Mouse (Mus musculus) myocyte (in vitro differentiated cells): ENCODE results near the gene Bbs10. TPM values are rescaled to one million over a fixed set of nuclear protein-coding genes. Genes with fewer than 3 reads are reported as not detected.

Experiments
- H3K27me3 ChIP-seq: one replicate; pipeline ENCODE4 v1.6.1; 2011; ENCODE audit not compliant: control insufficient read depth, insufficient read depth, insufficient read length
- H3K36me3 ChIP-seq: one replicate; pipeline ENCODE4 v1.6.1; 2011; ENCODE audit not compliant: control insufficient read depth, insufficient read depth
- H3K4me2 ChIP-seq: one replicate; pipeline ENCODE4 v1.6.1; 2011; ENCODE audit warnings: low read depth, control low read depth
- H3K4me3 ChIP-seq: one replicate; pipeline ENCODE4 v1.5.1; 2011; ENCODE audit warnings: mild to moderate bottlenecking, control low read depth, moderate library complexity
- H3K79me2 ChIP-seq: one replicate; pipeline ENCODE4 v1.6.1; 2011; ENCODE audit not compliant: control insufficient read depth, insufficient read depth
- H3ac ChIP-seq: one replicate; pipeline ENCODE4 v1.6.1; 2011; ENCODE audit not compliant: control insufficient read depth, insufficient read length
- CEBPB ChIP-seq: IDR thresholded peaks from 2 replicates; pipeline ENCODE4 v1.6.1; 2011; ENCODE audit warnings: mild to moderate bottlenecking, moderate library complexity; ENCODE audit not compliant: poor library complexity, insufficient read depth, severe bottlenecking
- E2F4 ChIP-seq: IDR thresholded peaks from one replicate; pipeline ENCODE4 v1.6.1; 2011; ENCODE audit warnings: mild to moderate bottlenecking, control low read depth, moderate library complexity; ENCODE audit not compliant: insufficient read depth
- MAX ChIP-seq: IDR thresholded peaks from one replicate; pipeline ENCODE4 v1.6.1; 2011; ENCODE audit warnings: low read depth, mild to moderate bottlenecking, control low read depth
- MYOD1 ChIP-seq, 3 experiments: IDR thresholded peaks; one replicate each; pipeline ENCODE4 v1.6.1; 2011; ENCODE audit warnings: control low read depth in 2 of 3, low read depth in 2 of 3, mild to moderate bottlenecking in 2 of 3, moderate library complexity in 1 of 3; ENCODE audit not compliant: insufficient read length in 2 of 3, control insufficient read depth in 1 of 3
- MYOG ChIP-seq, 3 experiments: IDR thresholded peaks; one replicate each; pipeline ENCODE4 v1.6.1; 2011; ENCODE audit warnings: control low read depth in 2 of 3, low read depth in 2 of 3, mild to moderate bottlenecking in 2 of 3; ENCODE audit not compliant: insufficient read length in 2 of 3, control insufficient read depth in 1 of 3, insufficient read depth in 1 of 3
- POLR2A ChIP-seq: IDR thresholded peaks from one replicate; pipeline ENCODE4 v1.6.1; 2011; ENCODE audit warnings: low read depth, mild to moderate bottlenecking, control low read depth, moderate library complexity; ENCODE audit not compliant: insufficient read length
- POLR2AphosphoS2 ChIP-seq: IDR thresholded peaks from one replicate; pipeline ENCODE4 v1.6.1; 2011; ENCODE audit warnings: low read depth, control low read depth; ENCODE audit not compliant: insufficient read length
- REST ChIP-seq: IDR thresholded peaks from one replicate; pipeline ENCODE4 v1.6.1; 2011; ENCODE audit warnings: mild to moderate bottlenecking, control low read depth, moderate library complexity; ENCODE audit not compliant: insufficient read depth, insufficient read length
- SRF ChIP-seq: IDR thresholded peaks from one replicate; pipeline ENCODE4 v1.6.1; 2011; ENCODE audit warnings: low read depth; ENCODE audit not compliant: control insufficient read depth, insufficient read length
- TCF12 ChIP-seq: IDR thresholded peaks from one replicate; pipeline ENCODE4 v1.6.1; 2011; ENCODE audit warnings: mild to moderate bottlenecking, control low read depth; ENCODE audit not compliant: poor library complexity, insufficient read depth, severe bottlenecking
- TCF3 ChIP-seq: IDR thresholded peaks from one replicate; pipeline ENCODE4 v1.6.1; 2011; ENCODE audit warnings: low read depth, control low read depth; ENCODE audit not compliant: insufficient read length
- USF1 ChIP-seq: IDR thresholded peaks from one replicate; pipeline ENCODE4 v1.6.1; 2011; ENCODE audit warnings: low read depth, mild to moderate bottlenecking, control low read depth, moderate library complexity
- polyA plus RNA-seq: library from polyadenylated mRNA; unstranded; fragments of >200 nt; fragmentation: generic; extraction: Trizol; gene quantifications from one replicate; pipeline ENCODE4 v1.2.1, GENCODE M21; 2012; ENCODE audit warnings: missing spikeins

The Bbs10 gene
- polyA plus RNA-seq, 1 experiment, result 1.7 TPM

DNA sequence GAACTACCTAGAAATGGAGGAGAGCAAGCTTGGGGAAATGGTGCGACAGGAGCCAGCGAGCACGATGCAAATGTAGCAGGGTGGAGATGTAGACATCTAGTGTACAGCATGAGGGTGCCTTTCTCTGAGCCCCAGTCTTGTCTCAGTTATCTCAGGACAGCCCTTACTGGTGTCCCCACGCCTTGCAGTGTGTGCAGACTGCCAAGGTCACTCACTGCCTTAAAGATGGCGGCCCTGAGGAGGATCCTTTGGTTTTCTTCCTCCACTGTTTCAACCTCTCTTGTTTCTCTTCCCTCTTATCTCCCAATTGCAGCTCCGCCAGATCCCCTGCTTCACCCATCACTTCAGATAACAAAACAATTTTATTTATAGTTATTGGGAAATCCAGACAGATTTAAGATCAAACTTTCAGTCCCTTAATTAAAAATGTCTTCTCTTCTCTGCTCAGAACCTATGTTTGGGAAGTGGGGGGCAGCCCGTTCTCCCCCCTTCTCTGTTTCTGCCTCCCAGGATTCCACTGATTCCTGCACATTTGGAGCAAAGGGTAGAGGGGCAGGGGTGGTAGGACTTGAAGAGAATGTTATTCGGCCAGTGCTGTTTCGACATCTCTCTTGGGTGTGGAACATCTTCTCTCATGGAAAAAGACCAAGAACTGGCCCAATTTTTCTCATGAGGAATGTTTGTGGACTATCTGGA is 20.5 kb downstream of the Bbs10 start:
- no peak for TF ChIP-seq CEBPB
- TF ChIP-seq USF1, result no peak
- no peak for TF ChIP-seq SRF
- TF ChIP-seq MAX, result no peak
- TF ChIP-seq MYOG (IDR thresholded peaks at IDR 0.05; ENCODE audit: control insufficient read depth in 1 of 3, insufficient read depth in 1 of 3, insufficient read length in 2 of 3, low read depth in 2 of 3), result no peak
- no peak for TF ChIP-seq REST
- no peak for TF ChIP-seq TCF12
- no peak for TF ChIP-seq POLR2A
- TF ChIP-seq E2F4, result no peak
- no peak for TF ChIP-seq POLR2AphosphoS2
- TF ChIP-seq TCF3, result no peak
- no peak for TF ChIP-seq MYOD1 (IDR thresholded peaks at IDR 0.05; ENCODE audit: control insufficient read depth in 1 of 3, insufficient read length in 2 of 3, low read depth in 2 of 3)
- no peak overlapping the region for H3ac ChIP-seq
- H3K4me3 ChIP-seq, result no peak overlapping the region

GRCm38 (mm10) chr10:111320579-111320978 is 22.1 kb downstream of the Bbs10 start:
- no peak overlapping the region for H3K4me2 ChIP-seq
- no peak overlapping the region for H3ac ChIP-seq
- no peak overlapping the region for H3K4me3 ChIP-seq
- H3K36me3 ChIP-seq, result no peaks in the 10 kb centered on the region
- H3K79me2 ChIP-seq, result no peaks in the 10 kb centered on the region
- H3K27me3 ChIP-seq, result no peaks in the 10 kb centered on the region
- no peak for TF ChIP-seq POLR2A
- no peak for TF ChIP-seq MAX
- TF ChIP-seq POLR2AphosphoS2, result no peak
- no peak for TF ChIP-seq E2F4
- no peak for TF ChIP-seq TCF3
- TF ChIP-seq SRF, result no peak
- no peak for TF ChIP-seq TCF12
- TF ChIP-seq MYOG (IDR thresholded peaks at IDR 0.05; ENCODE audit: control insufficient read depth in 1 of 3, insufficient read depth in 1 of 3, insufficient read length in 2 of 3, low read depth in 2 of 3), result no peak
- no peak for TF ChIP-seq REST
- TF ChIP-seq MYOD1 (IDR thresholded peaks at IDR 0.05; ENCODE audit: control insufficient read depth in 1 of 3, insufficient read length in 2 of 3, low read depth in 2 of 3), result no peak
- TF ChIP-seq USF1, result no peak
- no peak for TF ChIP-seq CEBPB

More for the DNA sequence above, 20.5 kb downstream of the Bbs10 start:
- Histone ChIP-seq H3K4me2 (no peak overlapping the region), H3K79me2 (no peaks in the 10 kb centered on the region), H3K36me3 (no peaks in the 10 kb centered on the region), H3K27me3 (no peaks in the 10 kb centered on the region)

DNA sequence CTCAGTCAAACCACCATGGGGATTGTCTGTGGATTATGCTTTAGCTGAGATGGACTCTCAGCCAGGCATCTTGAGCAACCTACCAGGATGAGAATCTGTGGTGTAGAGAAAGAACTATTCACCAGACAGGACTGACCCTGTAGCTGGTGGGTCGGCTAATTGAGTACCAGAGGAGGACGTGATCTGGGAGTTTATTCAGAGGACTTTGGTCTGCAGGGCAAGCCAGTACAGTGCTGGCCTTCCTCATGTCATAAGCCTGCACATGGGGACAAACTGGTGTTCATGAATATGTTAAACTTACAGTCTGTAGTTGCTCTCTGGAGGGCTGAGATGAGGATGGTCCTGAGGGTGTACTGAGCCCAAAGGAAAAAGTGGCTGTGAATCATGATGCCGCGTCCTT is 29.5 kb downstream of the Bbs10 start:
- no peaks in the 10 kb centered on the region for H3K36me3 ChIP-seq
- no peak overlapping the region for H3K4me2 ChIP-seq
- no peak for TF ChIP-seq TCF3
- TF ChIP-seq POLR2A, result no peak
- no peak for TF ChIP-seq POLR2AphosphoS2
- TF ChIP-seq TCF12, result no peak
- TF ChIP-seq MYOG (IDR thresholded peaks at IDR 0.05; ENCODE audit: control insufficient read depth in 1 of 3, insufficient read depth in 1 of 3, insufficient read length in 2 of 3, low read depth in 2 of 3), result no peak
- no peak for TF ChIP-seq MYOD1 (IDR thresholded peaks at IDR 0.05; ENCODE audit: control insufficient read depth in 1 of 3, insufficient read length in 2 of 3, low read depth in 2 of 3)
- no peak for TF ChIP-seq E2F4

GRCm38 (mm10) chr10:111329326-111329725 is 30.8 kb downstream of the Bbs10 start:
- TF ChIP-seq REST (no peak), USF1 (no peak), E2F4 (no peak), TCF12 (no peak), TCF3 (no peak)

More for the DNA sequence above, 29.5 kb downstream of the Bbs10 start:
- no peak overlapping the region for H3ac ChIP-seq
- H3K79me2 ChIP-seq, result no peaks in the 10 kb centered on the region
- no peak overlapping the region for H3K4me3 ChIP-seq
- H3K27me3 ChIP-seq, result no peaks in the 10 kb centered on the region

GRCm38 (mm10) chr10:111334902-111335301 is 36.4 kb downstream of the Bbs10 start:
- H3ac ChIP-seq, result no peak overlapping the region
- no peaks in the 10 kb centered on the region for H3K79me2 ChIP-seq
- no peak for TF ChIP-seq REST
- no peak for TF ChIP-seq E2F4
- TF ChIP-seq USF1, result no peak
- no peak for TF ChIP-seq POLR2AphosphoS2
- no peak for TF ChIP-seq MYOG (IDR thresholded peaks at IDR 0.05; ENCODE audit: control insufficient read depth in 1 of 3, insufficient read depth in 1 of 3, insufficient read length in 2 of 3, low read depth in 2 of 3)
- TF ChIP-seq TCF3, result no peak
- no peak for TF ChIP-seq POLR2A
- TF ChIP-seq SRF, result no peak
- no peak for TF ChIP-seq CEBPB
- TF ChIP-seq MAX, result no peak
- H3K4me3 ChIP-seq, result no peak overlapping the region
- H3K4me2 ChIP-seq, result no peak overlapping the region
- H3K27me3 ChIP-seq, result peaks cover 6% of the 10 kb centered on the region
- H3K36me3 ChIP-seq, result no peaks in the 10 kb centered on the region

More at GRCm38 (mm10) chr10:111329326-111329725, 30.8 kb downstream of the Bbs10 start:
- peaks cover 5% of the 10 kb centered on the region for H3K27me3 ChIP-seq
- no peak overlapping the region for H3K4me3 ChIP-seq
- no peaks in the 10 kb centered on the region for H3K36me3 ChIP-seq
- H3ac ChIP-seq, result no peak overlapping the region
- no peaks in the 10 kb centered on the region for H3K79me2 ChIP-seq
- no peak overlapping the region for H3K4me2 ChIP-seq
